8 mouse cellular contexts compared by ENCODE assay signal in the genomic region with DNA sequence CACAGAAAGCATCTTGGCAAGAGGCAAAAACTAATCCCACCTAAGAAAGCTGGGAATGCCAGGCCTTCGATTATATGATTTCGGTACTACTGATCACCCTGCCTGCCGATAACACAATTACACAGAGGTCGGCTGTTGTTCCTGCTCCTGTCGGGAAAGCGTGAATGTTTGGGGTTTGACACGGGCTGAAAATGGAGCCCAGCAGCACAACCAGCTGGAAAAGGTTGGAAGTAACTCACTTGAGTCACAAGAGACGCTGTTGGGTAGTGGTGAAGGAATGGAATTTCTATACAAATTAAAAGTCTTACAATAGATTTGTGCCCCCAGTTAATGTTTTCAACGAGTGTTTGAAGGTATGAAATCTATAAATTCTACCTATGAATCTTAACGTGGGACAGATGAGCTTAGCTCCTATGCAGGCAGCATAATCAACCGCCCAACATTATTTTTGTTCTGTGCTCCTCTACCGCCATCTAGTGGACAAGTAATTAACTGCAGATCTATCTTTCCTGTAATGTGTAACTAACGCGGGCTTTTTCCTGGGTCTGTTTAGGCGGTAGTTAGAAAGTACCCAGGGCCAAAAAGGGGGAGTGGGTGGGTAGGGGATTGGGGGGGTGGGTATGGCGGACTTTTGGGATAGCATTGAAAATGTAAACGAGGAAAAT.
DNase-seq lines count a peak whose midpoint lies in the region; ATAC-seq lines count a peak whose summit lies in the region.

No protein-coding gene starts in this region.

- WGBS in hindbrain, embryonic 12.5 days = 29% methylated on average over 17 of the region's 17 CpGs
- 27% methylated on average over 17 of the region's 17 CpGs for whole genome bisulfite sequencing in midbrain, embryonic 14.5 days

- no peaks in the 10 kb centered on the region for H3K4me1 ChIP-seq in hindbrain, embryonic 12.5 days
- H3K4me1 ChIP-seq in midbrain, embryonic 14.5 days (ENCODE audit: control insufficient read depth, insufficient read depth, low read length) = no peaks in the 10 kb centered on the region

- ATAC-seq in hindbrain, embryonic 12.5 days (ENCODE audit: low FRiP score) = peak; percentile 68
- peak; percentile 57 for ATAC-seq in midbrain, embryonic 14.5 days (ENCODE audit: low FRiP score, low TSS enrichment)

- peak; percentile 78 for DNase-seq in layer of hippocampus, adult 11-12 months (ENCODE audit: low spot score)
- no peak for DNase-seq in layer of hippocampus, postnatal 25 days (ENCODE audit: extremely low spot score in 1 of 2, low spot score in 1 of 2)
- DNase-seq in Muller cell, postnatal 12 days (ENCODE audit: inconsistent ontology term) = peak; percentile 48
- peak; percentile 79 for DNase-seq in embryo, embryonic 9.5 days (ENCODE audit: extremely low spot score)
- peak; percentile 43 to 91 for DNase-seq in layer of hippocampus, postnatal 14 days (ENCODE audit: low spot score in 2 of 2)
- DNase-seq in midbrain, embryonic 14.5 days = peak; percentile 91
- no peak for DNase-seq in urinary bladder, adult 2 months (ENCODE audit: low spot score)

- no peak overlapping the region for H3K4me2 ChIP-seq in hindbrain, embryonic 12.5 days (replicated peaks)
- peak overlapping the region; percentile 25; the same call in 1 of the 2 replicates for H3K4me2 ChIP-seq in midbrain, embryonic 14.5 days (ENCODE audit: low read length)

- H3K27ac ChIP-seq in hindbrain, embryonic 12.5 days = no peak overlapping the region
- no peak overlapping the region for H3K27ac ChIP-seq in midbrain, embryonic 14.5 days (replicated peaks; ENCODE audit: low read depth, low read length)

- H3K36me3 ChIP-seq in hindbrain, embryonic 12.5 days = no peaks in the 10 kb centered on the region
- no peaks in the 10 kb centered on the region for H3K36me3 ChIP-seq in midbrain, embryonic 14.5 days (ENCODE audit: control insufficient read depth, insufficient read depth, low read length)

- no peaks in the 10 kb centered on the region for H3K27me3 ChIP-seq in hindbrain, embryonic 12.5 days
- H3K27me3 ChIP-seq in midbrain, embryonic 14.5 days (ENCODE audit: control insufficient read depth, insufficient read depth, low read length) = no peaks in the 10 kb centered on the region

- no peak overlapping the region for H3K9ac ChIP-seq in hindbrain, embryonic 12.5 days
- no peak overlapping the region for H3K9ac ChIP-seq in midbrain, embryonic 14.5 days (replicated peaks; ENCODE audit: low read length)

- no peaks in the 10 kb centered on the region for H3K9me3 ChIP-seq in hindbrain, embryonic 12.5 days (replicated peaks)
- H3K9me3 ChIP-seq in midbrain, embryonic 14.5 days (ENCODE audit: control insufficient read depth, low read length) = no peaks in the 10 kb centered on the region

- no peak overlapping the region for H3K4me3 ChIP-seq in hindbrain, embryonic 12.5 days
- H3K4me3 ChIP-seq in midbrain, embryonic 14.5 days (replicated peaks; ENCODE audit: low read depth, low read length) = no peak overlapping the region

Comparison
In these comparisons a context has a peak if more than half of its experiments do, and no peak if none do; other contexts are left out.
1. DNase-seq: peak in layer of hippocampus, adult 11-12 months (single experiment), Muller cell, postnatal 12 days (single experiment), embryo, embryonic 9.5 days (single experiment), layer of hippocampus, postnatal 14 days (2 of 2) and midbrain, embryonic 14.5 days (single experiment); none in layer of hippocampus, postnatal 25 days (0 of 2) and urinary bladder, adult 2 months (single experiment).